Comparison of ENCODE assay signal across 20 mouse cellular contexts in genomic region chr9:34781356-34781755, GRCm38 (mm10).
"Had no signal": no experiment of that assay in that cellular context is flagged by ENCODE, and none has a peak within 500 bp of the region (broad histone marks: within the 10 kb centered on the region; RNA-seq: fewer than 3 reads in every experiment).

No protein-coding gene starts in this region.

- H3K9ac ChIP-seq: liver, embryonic 15.5 days; lung, embryonic 14.5 days; midbrain, embryonic 12.5 days; neural tube, embryonic 13.5 days; neural tube, embryonic 15.5 days had no signal

- H3K9me3 ChIP-seq: liver, embryonic 15.5 days; midbrain, embryonic 10.5 days; midbrain, embryonic 12.5 days; neural tube, embryonic 13.5 days; neural tube, embryonic 15.5 days had no signal

- H3K27me3 ChIP-seq: liver, embryonic 15.5 days; midbrain, embryonic 12.5 days; neural tube, embryonic 13.5 days; neural tube, embryonic 15.5 days had no signal

- ATAC-seq: midbrain, embryonic 16.5 days had no signal

- H3K4me3 ChIP-seq: liver, embryonic 15.5 days; midbrain, embryonic 10.5 days; midbrain, embryonic 12.5 days; myocyte; neural tube, embryonic 13.5 days; neural tube, embryonic 15.5 days had no signal

- H3K4me1 ChIP-seq: liver, embryonic 15.5 days; midbrain, embryonic 12.5 days had no signal

- H3K4me2 ChIP-seq: liver, embryonic 15.5 days; lung, embryonic 14.5 days; midbrain, embryonic 12.5 days; neural tube, embryonic 13.5 days; neural tube, embryonic 15.5 days had no signal

- DNase-seq: lung, adult 18-20 months; lung, embryonic 14.5 days; lung, postnatal 10 days; lung, postnatal 4 days; midbrain, embryonic 14.5 days; retina, postnatal 1 day; right cerebral cortex, adult 18-20 months; right cerebral cortex, postnatal 25 days; right cerebral cortex, postnatal 4 days; spleen, adult 18-20 months; thymus, adult 18-20 months; thymus, postnatal 14 days; thymus, postnatal 36 days had no signal

- H3K27ac ChIP-seq: liver, embryonic 15.5 days; midbrain, embryonic 10.5 days; midbrain, embryonic 12.5 days; neural tube, embryonic 13.5 days; neural tube, embryonic 15.5 days had no signal

- H3K36me3 ChIP-seq: liver, embryonic 15.5 days; midbrain, embryonic 10.5 days; midbrain, embryonic 12.5 days; neural tube, embryonic 13.5 days; neural tube, embryonic 15.5 days had no signal
